Mouse (Mus musculus) gastrocnemius, adult 18-20 months (tissue): ENCODE results near the gene Milr1. TPM values are rescaled to one million over a fixed set of nuclear protein-coding genes. Genes with fewer than 3 reads are reported as not detected.
"Not testable (repeated sequence)": the region's sequence is repeated elsewhere in the genome, so short reads cannot be mapped to it uniquely, and the experiment has no call there.

ENCODE experiments used
- DNase-seq: peaks from one replicate; pipeline ENCODE4 v3.0.0; 2021; ENCODE audit warnings: low spot score
- total RNA-seq, 2 experiments: library from RNA; stranded (reverse); gene quantifications; 2 replicates each; pipeline ENCODE4 v1.2.3; 2021

Milr1 gene
- total RNA-seq, 2 experiments from 2014 or later = 0.34 TPM; not detected in 1

GRCm38 (mm10) chr11:106776960-106777359 is 25.9 kb downstream of the Milr1 start:
- DNase-seq = no peak

GRCm38 (mm10) chr11:106777395-106777794 is 26.4 kb downstream of the Milr1 start:
- DNase-seq = no peak

- no peak for DNase-seq
Measured at GRCm38 (mm10) chr11:106778132-106778531, 27.1 kb downstream of the Milr1 start.

- DNase-seq = no peak
Measured at GRCm38 (mm10) chr11:106778589-106779387, 27.8 kb downstream of the Milr1 start.

- peak; percentile 89 for DNase-seq
Measured at GRCm38 (mm10) chr11:106779388-106780088, 28.5 kb downstream of the Milr1 start, which contains the start of gene Polg2. Gene Polg2 (minus strand): TSS chr11:106779537.

DNA sequence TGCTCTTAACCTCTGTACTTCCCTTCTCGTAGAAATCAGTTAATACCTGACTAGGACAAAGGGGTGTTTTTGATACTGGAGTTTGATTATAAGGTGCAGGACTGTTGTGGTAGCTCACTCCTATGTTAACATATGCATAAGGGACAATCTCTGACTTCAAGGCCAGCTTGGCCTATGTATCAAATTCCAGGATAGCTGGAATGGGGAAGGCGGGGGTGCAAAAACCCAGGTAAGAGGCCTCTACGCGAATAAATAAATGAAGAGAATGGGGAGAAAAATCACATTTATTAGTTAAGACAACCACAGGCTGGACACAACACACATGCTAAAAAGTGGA is 29.0 kb downstream of the Milr1 start:
- no peak for DNase-seq

DNA sequence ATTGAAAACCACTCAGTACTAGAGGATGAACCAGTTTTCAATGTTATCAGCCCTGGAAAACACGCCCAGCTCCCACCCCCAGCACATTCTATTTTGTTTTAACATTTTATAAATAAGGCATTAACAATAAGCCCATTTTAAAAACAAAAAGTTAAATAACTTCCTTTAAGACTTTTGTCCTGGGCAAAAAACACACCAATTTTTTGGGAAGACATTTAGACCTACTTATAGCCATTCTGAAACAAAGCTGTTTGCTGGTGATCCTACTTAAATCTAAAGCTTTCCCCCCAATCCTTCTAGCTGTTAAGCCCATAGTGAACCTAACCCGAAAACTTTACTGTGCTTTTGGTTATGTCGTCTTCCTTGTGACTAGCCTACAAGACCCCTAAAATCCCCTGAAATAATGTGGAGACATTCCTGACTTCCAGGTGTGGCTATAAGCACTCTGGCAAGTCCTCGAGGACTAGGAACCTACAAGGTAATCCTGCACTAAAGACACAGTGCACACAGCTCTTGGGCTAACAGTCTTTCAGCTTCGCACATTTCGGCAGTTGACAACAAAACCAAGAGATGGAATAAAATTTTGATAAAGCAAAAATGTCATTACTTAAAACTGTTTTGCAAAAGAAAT is 29.7 kb downstream of the Milr1 start:
- no peak for DNase-seq

DNA sequence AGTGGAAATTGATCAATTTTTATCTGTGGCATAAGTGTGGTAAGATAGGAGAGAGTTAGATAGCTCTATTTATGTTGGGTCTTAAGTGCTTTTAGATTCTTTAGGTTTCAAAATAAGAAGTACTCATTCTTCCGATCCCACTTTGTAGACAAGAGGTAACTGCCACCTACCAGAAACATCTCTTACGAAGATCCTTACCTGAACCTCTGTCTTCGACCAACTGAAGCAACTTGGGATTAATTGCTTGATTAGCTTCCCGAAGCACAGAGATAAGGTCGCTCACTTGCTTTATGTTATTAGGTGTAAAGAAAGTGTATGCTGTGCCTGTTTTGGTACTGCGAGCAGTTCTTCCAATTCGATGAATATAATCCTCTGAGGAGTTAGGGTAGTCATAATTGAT is 31.2 kb downstream of the Milr1 start:
- not testable (repeated sequence) for DNase-seq

DNA sequence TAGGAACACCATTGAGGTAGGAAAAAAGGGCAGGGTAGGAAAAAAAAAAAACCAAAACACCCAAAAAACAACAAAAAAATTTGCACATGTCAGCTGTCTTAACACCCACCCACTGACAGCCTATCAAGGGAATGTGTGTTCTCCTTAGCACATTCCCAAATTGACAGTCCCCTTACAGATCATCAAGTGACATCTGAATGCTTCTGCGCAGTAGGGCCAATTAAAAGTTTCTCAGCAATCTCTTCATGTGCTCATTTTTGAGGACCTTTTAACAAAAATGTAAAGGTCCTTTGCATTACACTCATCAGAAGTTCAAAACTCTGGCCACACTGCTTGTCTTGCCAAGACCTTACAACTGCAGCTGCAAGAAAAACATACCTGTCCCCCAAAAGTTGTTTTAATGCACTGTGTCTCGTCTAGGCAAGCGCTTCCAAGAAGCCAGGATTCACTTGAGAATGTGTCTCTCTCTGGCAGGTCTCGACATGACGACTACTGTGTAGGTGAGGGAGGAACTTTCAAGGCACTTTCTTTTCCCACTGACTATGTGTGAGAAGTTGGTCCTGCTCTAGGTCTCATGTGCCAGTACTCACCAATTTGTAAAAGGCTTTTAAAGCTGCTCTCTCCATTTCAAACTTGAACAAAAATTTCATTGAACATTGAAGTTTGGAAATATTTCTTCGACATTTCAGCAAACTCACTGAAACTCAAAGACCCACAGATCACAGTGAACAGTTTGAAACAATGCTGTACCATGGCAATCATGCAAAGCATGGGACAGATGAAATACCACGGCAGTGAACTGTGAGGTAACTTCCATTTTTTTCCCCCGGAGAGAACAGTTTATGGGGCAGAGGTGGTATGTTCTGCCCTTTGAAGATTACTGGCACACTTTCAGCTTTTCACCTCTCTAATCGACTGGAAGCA is 32.1 kb downstream of the Milr1 start:
- no peak for DNase-seq

- DNase-seq = no peak
Measured at GRCm38 (mm10) chr11:106784476-106784875, 33.5 kb downstream of the Milr1 start.

- no peak for DNase-seq
Measured at GRCm38 (mm10) chr11:106785043-106785442, 34.0 kb downstream of the Milr1 start.

DNA sequence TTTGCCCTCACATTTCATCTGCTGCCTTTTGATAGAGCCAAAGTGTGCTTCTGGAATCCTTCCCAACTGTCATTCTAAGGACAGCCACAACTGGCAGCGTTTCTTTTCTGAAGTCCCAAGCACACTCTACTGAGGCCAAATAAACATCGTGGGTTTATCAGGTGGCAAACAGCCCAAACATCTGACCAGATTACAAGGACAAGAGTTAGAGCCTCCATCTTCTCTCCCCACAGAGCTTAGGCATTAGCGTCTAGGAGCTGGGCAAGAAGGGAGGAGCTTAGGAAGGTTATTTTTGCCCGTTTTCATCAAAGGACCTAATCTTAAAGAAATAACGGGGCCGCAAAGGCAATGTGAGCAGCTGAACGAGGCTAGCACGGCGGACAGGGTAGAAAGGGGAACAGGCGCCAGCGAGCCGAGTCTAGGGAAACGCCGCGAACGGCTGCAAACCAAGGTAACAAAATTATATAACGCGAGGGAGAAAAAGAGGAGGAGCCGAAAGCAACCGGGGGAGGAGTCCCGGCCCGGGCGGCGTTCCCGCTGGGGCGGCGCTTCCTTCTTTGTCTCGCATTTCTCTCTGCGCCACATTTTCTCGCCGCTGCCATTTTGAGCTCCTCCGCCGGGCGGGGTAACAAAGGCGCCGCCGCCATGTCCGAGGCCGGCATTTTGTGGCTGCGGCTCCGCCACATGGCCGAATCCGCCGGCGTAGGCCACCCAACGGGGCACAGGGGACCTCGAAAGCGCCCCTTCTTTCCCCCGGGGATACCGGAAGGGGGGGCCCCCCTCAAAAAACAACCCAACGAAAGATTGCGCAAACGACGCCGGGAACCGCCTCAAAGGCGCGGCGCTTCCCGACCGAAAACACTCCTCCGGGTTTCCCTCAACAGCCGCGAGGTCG is 36.4 kb downstream of the Milr1 start:
- peak; percentile 93 for DNase-seq

- DNase-seq = peak; percentile 98
Measured at GRCm38 (mm10) chr11:106788026-106788774, 37.2 kb downstream of the Milr1 start.

DNA sequence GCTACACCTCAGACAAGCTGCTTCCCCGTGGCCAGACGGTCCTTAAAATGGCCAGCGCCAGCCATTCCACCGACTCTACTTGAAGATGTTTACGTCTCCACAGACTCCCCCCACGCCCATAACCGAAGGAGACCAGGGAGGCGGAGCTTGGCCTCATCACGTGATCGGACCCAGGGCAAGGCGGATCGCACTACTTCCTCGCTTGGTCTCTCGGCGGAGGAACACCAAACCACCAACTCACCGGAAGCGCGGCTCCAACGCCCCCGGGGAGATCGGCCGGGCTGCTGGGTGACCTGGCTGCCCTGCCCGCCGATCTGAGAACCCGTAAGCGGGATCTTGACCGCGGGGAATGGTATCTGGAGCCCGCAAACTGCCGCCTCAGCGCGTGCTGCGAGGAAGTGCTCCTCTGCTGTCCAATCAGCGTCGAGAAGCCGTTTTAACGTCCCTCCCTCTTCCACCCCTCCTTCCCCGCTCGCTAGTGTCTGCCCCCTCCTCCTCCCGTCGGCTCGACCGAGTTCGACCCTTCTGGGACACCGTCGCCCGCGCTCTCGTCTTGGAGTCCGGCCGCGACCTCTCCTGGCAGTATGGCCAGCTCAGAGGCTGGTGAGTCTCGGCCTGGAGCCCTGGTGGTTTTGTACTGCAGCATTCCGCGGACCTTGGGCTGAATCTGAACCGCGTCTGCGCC is 37.9 kb downstream of the Milr1 start, which contains the start of the genes Ddx5 and Cep95:
TSS of gene Ddx5 (minus strand) at position 411 of the 685 bp plus-strand sequence.
TSS of gene Cep95 (plus strand) at position 478 of the 685 bp plus-strand sequence.
- peak; percentile 98 for DNase-seq

DNA sequence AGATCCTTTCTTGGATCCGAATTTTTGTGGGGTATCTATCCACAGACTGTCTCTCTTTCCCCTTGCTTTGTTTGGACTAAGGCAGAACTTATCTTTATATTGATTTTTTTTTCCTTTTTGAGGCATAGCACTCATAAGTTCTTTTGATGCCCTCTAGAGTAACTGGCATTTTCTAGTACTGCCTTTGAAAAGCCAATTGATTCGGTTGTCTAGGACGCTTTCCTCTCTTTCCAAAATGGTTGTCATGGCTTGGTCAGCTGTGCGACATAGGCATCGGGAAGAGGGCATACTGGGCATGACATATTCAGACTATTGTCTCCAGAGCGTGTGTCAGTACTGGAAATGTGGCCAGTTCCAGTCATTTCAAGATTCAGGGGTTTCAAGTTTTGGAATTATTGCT is 38.6 kb downstream of the Milr1 start:
- no peak for DNase-seq

DNA sequence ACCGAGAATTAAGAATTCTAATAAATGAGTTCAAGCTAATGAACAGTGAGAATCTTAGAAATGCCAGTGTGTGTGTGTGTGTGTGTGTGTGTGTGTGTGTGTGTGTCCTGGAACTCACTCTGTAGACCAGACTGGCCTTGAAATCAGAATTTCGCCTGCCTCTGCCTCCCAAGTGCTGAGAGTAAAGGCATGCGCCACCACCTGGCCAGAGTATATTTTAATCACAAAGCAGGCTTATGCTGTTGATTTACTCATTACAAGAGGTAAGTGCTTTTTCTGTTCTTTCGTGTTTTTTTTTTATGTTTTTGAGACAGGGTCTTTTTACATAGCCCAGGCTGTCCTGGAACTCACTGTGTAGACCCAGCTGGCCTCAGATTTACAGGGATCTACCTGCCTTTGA is 42.8 kb downstream of the Milr1 start:
- no peak for DNase-seq

- DNase-seq = no peak
Measured at GRCm38 (mm10) chr11:106795679-106796078, 44.7 kb downstream of the Milr1 start.

DNA sequence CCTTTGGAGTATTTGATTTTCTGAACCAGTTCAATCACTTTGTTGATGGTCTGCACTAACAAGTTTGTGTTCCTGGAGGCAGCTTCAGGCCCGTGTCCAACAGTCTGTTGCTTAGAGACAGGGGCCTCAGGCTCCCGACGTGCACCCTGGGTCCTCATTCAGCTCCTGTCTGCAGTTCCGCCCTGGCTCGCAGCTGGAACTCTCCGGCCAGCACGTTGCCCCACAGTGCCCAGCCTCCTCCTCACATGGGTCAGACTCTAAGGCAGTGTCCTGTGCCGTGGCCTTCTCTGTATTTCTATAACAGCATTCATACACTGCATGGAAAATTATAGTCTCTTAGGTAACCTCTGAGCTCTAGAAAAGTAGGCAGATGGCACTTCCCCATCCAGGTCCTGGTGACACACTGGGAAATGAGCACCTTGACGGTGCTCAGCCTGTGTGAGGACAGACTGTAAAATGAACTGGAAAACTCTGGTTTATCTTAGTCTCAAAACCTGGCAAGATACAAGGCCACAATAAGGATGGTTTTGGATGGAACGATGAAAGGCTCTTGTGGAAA is 51.1 kb downstream of the Milr1 start:
- DNase-seq = no peak
